Mouse (Mus musculus): Measurements from ENCODE around the gene Laptm5.

Laptm5 gene

GRCm38 (mm10) chr4:130915668-130916035 lies 2.7 kb downstream of the Laptm5 start:
- in situ Hi-C loops (cut with MboI, MseI) = loop anchor here (10.0 to 25.0 kb wide), 7 partner anchors 561 to 1872 kb away; partner anchors contain the start of genes Gm10300 (in 2 of the 2), Epb41 (in 1 of the 2), Hdac1 (in 1 of the 2) and Themis2 (in 1 of the 2)

- in situ Hi-C loops (cut with MboI, MseI) = loop anchor here (10.0 to 25.0 kb wide), 7 partner anchors 562 to 1871 kb away; partner anchors contain the start of genes Gm10300 (in 2 of the 2), Epb41 (in 1 of the 2), Hdac1 (in 1 of the 2) and Themis2 (in 1 of the 2)
These were observed 3.7 kb downstream of the Laptm5 start for GRCm38 (mm10) chr4:130916639-130917038.

- in situ Hi-C loops (cut with MboI, MseI) = loop anchor here (10.0 to 25.0 kb wide), 7 partner anchors 563 to 1870 kb away; partner anchors contain the start of genes Gm10300 (in 2 of the 2), Epb41 (in 1 of the 2), Hdac1 (in 1 of the 2) and Themis2 (in 1 of the 2)
These were observed 4.6 kb downstream of the Laptm5 start for GRCm38 (mm10) chr4:130917564-130917963.

- in situ Hi-C loops (cut with MboI, MseI) = loop anchor here (10.0 to 25.0 kb wide), 7 partner anchors 564 to 1868 kb away; partner anchors contain the start of genes Gm10300 (in 2 of the 2), Epb41 (in 1 of the 2), Hdac1 (in 1 of the 2) and Themis2 (in 1 of the 2)
These were observed 6.2 kb downstream of the Laptm5 start for GRCm38 (mm10) chr4:130918805-130919749.

- in situ Hi-C loops (cut with MboI, MseI) = loop anchor here (10.0 to 25.0 kb wide), 7 partner anchors 565 to 1867 kb away; partner anchors contain the start of genes Gm10300 (in 2 of the 2), Epb41 (in 1 of the 2), Hdac1 (in 1 of the 2) and Themis2 (in 1 of the 2)
These were observed 6.9 kb downstream of the Laptm5 start for GRCm38 (mm10) chr4:130919750-130920356.

- in situ Hi-C loops (cut with MboI, MseI) = loop anchor here (25.0 kb wide), 5 partner anchors 1141 to 1866 kb away; partner anchors contain the start of genes Gm10300 (in 1 of the 2), Hdac1 (in 1 of the 2) and Themis2 (in 1 of the 2)
These were observed 8.2 kb downstream of the Laptm5 start for GRCm38 (mm10) chr4:130920951-130921693.

- in situ Hi-C loops (cut with MboI, MseI) = loop anchor here (25.0 kb wide), 5 partner anchors 1140 to 1865 kb away; partner anchors contain the start of genes Gm10300 (in 1 of the 2), Hdac1 (in 1 of the 2) and Themis2 (in 1 of the 2)
These were observed 9.1 kb downstream of the Laptm5 start for GRCm38 (mm10) chr4:130921986-130922385.

GRCm38 (mm10) chr4:130926274-130926673 lies 13.3 kb downstream of the Laptm5 start:
- in situ Hi-C loops (cut with MboI, MseI) = loop anchor here in 1 of 2 experiments (25.0 kb wide), 1 partner anchor 1586 kb away; the partner anchor contains the start of gene Sesn2

- in situ Hi-C loops (cut with MboI, MseI) = loop anchor here in 1 of 2 experiments (25.0 kb wide), 1 partner anchor 1584 kb away; the partner anchor contains the start of gene Sesn2
These were observed 14.9 kb downstream of the Laptm5 start for GRCm38 (mm10) chr4:130927821-130928220.

- in situ Hi-C loops (cut with MboI, MseI) = loop anchor here in 1 of 2 experiments (25.0 kb wide), 1 partner anchor 1570 kb away; the partner anchor contains the start of gene Sesn2
These were observed 29.7 kb downstream of the Laptm5 start for GRCm38 (mm10) chr4:130942644-130943043.

GRCm38 (mm10) chr4:130944112-130944511 lies 31.2 kb downstream of the Laptm5 start, which contains the start of gene Matn1:
TSS of gene Matn1 (plus strand) at chr4:130944385.
- in situ Hi-C loops (cut with MboI, MseI) = loop anchor here in 1 of 2 experiments (25.0 kb wide), 1 partner anchor 1568 kb away; the partner anchor contains the start of gene Sesn2

- in situ Hi-C loops (cut with MboI, MseI) = loop anchor here (5.0 to 25.0 kb wide), 3 partner anchors 47 to 1568 kb away; partner anchors contain the start of gene Sesn2 (in 1 of the 2)
These were observed 31.9 kb downstream of the Laptm5 start for GRCm38 (mm10) chr4:130944779-130945178.

GRCm38 (mm10) chr4:130947094-130947647 lies 34.2 kb downstream of the Laptm5 start:
- in situ Hi-C loops (cut with MboI, MseI) = loop anchor here (5.0 to 25.0 kb wide), 3 partner anchors 50 to 1565 kb away; partner anchors contain the start of gene Sesn2 (in 1 of the 2)

GRCm38 (mm10) chr4:130949821-130950384 lies 37.0 kb downstream of the Laptm5 start:
- in situ Hi-C loops (cut with MboI, MseI) = loop anchor here (5.0 to 25.0 kb wide), 4 partner anchors 53 to 1562 kb away; partner anchors contain the start of genes Ptpru (in 1 of the 2) and Sesn2 (in 1 of the 2)

- in situ Hi-C loops (cut with MboI, MseI) = loop anchor here in 1 of 2 experiments (5.0 kb wide), 2 partner anchors 165 to 885 kb away; partner anchors contain the start of gene Ptpru
These were observed 39.6 kb downstream of the Laptm5 start for GRCm38 (mm10) chr4:130952531-130952930.

GRCm38 (mm10) chr4:130957156-130957555 lies 44.2 kb downstream of the Laptm5 start:
- in situ Hi-C loops (cut with MboI, MseI) = no loop called here

GRCm38 (mm10) chr4:130958812-130959211 lies 45.9 kb downstream of the Laptm5 start:
- in situ Hi-C loops (cut with MboI, MseI) = no loop called here

- in situ Hi-C loops (cut with MboI, MseI) = loop anchor here (10.0 kb wide), 3 partner anchors 185 to 515 kb away; no protein-coding TSS in a partner anchor
These were observed 46.8 kb downstream of the Laptm5 start for GRCm38 (mm10) chr4:130959678-130960077.

Measured in T-helper 17 cell (primary cell).